ENCODE assay signal across 26 mouse cellular contexts in genomic region chr2:135667496-135667895, GRCm38 (mm10).
"Had no signal": no experiment of that assay in that cellular context is flagged by ENCODE, and none has a peak within 500 bp of the region (broad histone marks: within the 10 kb centered on the region; RNA-seq: fewer than 3 reads in every experiment).

No protein-coding gene starts in this region.

- DNase-seq: gastrocnemius, adult 2 months; gastrocnemius, postnatal 10 days; gastrocnemius, postnatal 25 days; heart, adult 2 months; heart, postnatal 10 days; heart, postnatal 4 days; kidney, adult 18-20 months; kidney, adult 8-10 months; kidney, postnatal 10 days; kidney, postnatal 25 days; kidney, postnatal 4 days; liver; liver, embryonic 13.5 days had no signal

- ATAC-seq: hindbrain, embryonic 16.5 days; inflammation-experienced regulatory T-cells, adult 6 months; intestine, embryonic 15.5 days; intestine, postnatal 0 days had no signal

- H3K27ac ChIP-seq: gastrocnemius, adult 2 months; heart, adult 2 months; hindbrain, embryonic 10.5 days; hindbrain, embryonic 12.5 days; hindbrain, embryonic 14.5 days; intestine, embryonic 15.5 days; layer of hippocampus, adult 2 months; limb, embryonic 10.5 days; limb, embryonic 12.5 days; liver, embryonic 13.5 days had no signal

- H3K4me2 ChIP-seq: heart, embryonic 11.5 days; hindbrain, embryonic 12.5 days; hindbrain, embryonic 14.5 days; intestine, embryonic 15.5 days; limb, embryonic 12.5 days; liver, embryonic 11.5 days; liver, embryonic 13.5 days had no signal

- H3K9ac ChIP-seq: hindbrain, embryonic 12.5 days; hindbrain, embryonic 14.5 days; intestine, embryonic 15.5 days; limb, embryonic 12.5 days; liver, embryonic 13.5 days had no signal

- H3K27me3 ChIP-seq: hindbrain, embryonic 12.5 days; intestine, embryonic 15.5 days; limb, embryonic 12.5 days; liver, embryonic 13.5 days had no signal

- H3K4me1 ChIP-seq: hindbrain, embryonic 10.5 days; hindbrain, embryonic 12.5 days; intestine, embryonic 15.5 days; limb, embryonic 10.5 days; limb, embryonic 12.5 days; liver, embryonic 13.5 days had no signal

- H3K9me3 ChIP-seq: hindbrain, embryonic 12.5 days; intestine, embryonic 15.5 days; limb, embryonic 10.5 days; limb, embryonic 12.5 days; liver, embryonic 13.5 days had no signal

- H3K4me3 ChIP-seq: gastrocnemius, adult 2 months; heart, adult 2 months; hindbrain, embryonic 10.5 days; hindbrain, embryonic 12.5 days; intestine, embryonic 15.5 days; layer of hippocampus, adult 2 months; left cerebral cortex, adult 2 months; limb, embryonic 10.5 days; limb, embryonic 12.5 days; liver, embryonic 13.5 days had no signal

- H3K36me3 ChIP-seq: hindbrain, embryonic 12.5 days; intestine, embryonic 15.5 days; liver, embryonic 13.5 days had no signal
